Mouse (Mus musculus): Measurements from ENCODE around the gene Sftpd. TPM values are rescaled to one million over a fixed set of nuclear protein-coding genes. Genes with fewer than 3 reads are reported as not detected.

Gene Sftpd
- polyA plus RNA-seq (2012; fragmentation: generic; extraction: Trizol), result not detected

GRCm38 (mm10) chr14:41185059-41185821, at the start of gene Sftpd:
TSS of gene Sftpd (minus strand) at chr14:41185149.

DNA sequence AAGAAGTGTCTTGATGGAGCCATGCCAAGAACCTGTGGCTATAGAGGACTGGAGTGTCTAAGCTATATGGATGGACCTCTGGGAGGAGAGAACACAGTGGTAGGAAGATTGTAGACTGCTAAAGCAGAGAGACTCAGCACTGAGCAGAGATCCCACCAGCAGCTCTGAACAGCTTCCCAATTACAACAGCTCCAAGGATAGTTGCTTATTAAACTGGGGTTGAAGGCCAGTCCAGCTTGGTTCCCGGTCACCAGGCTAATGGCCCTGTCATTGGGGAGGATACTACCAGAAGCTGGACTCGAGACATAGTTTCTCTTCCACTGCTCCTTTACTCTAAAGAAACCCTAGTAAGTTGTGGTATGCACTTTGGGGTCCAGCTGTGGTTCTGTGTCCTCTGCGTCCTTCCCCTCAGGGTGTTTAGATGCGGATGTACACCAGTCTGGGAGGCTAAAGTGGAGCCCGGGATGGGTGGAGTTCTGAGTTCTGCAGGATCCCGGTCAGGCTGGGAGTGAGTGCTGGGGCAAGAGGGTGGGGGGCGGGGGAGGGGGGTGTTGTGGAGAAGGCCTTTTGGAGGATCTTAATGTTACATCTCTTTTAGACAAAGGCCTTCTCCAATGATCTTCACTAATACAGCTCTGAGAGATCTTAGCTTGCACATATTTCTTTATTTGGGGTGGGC, 33.6 kb downstream of the Sftpd start, which contains the start of gene Mbl1:
TSS of gene Mbl1 (plus strand) at position 239 of the 679 bp plus-strand sequence.

GRCm38 (mm10) chr14:41131540-41131939, 53.4 kb downstream of the Sftpd start, which contains the start of gene Sftpa1:
TSS of gene Sftpa1 (plus strand) at chr14:41131782.

Other genes starting within 250 kb of the Sftpd start
- 10 to 100 TPM; 11.0 to 54.3 TPM for gene Tspan14, start 218.3 kb downstream of the Sftpd start, polyA plus RNA-seq (2012; fragmentation: generic; extraction: Trizol)
- gene Fam213a, start 171.4 kb downstream of the Sftpd start, polyA plus RNA-seq (2012; fragmentation: generic; extraction: Trizol), result 1 to 10 TPM in 1 of 2 experiments, under 1 TPM in 1; 0.57 to 1.6 TPM
- not detected for gene Dydc2, start 115.9 kb downstream of the Sftpd start, polyA plus RNA-seq (2012; fragmentation: generic; extraction: Trizol)
- not detected for gene Dydc1, start 112.2 kb downstream of the Sftpd start, polyA plus RNA-seq (2012; fragmentation: generic; extraction: Trizol)
- gene Mat1a, start 80.1 kb downstream of the Sftpd start, polyA plus RNA-seq (2012; fragmentation: generic; extraction: Trizol), result not detected
- gene Sftpa1, start 53.4 kb downstream of the Sftpd start, polyA plus RNA-seq (2012; fragmentation: generic; extraction: Trizol), result not detected
- not detected for gene Mbl1, start 33.7 kb downstream of the Sftpd start, polyA plus RNA-seq (2012; fragmentation: generic; extraction: Trizol)
- gene Gm2832, start 93.7 kb upstream of the Sftpd start, polyA plus RNA-seq (2012; fragmentation: generic; extraction: Trizol), result not detected
- not detected for gene Gm5798, start 163.5 kb upstream of the Sftpd start, polyA plus RNA-seq (2012; fragmentation: generic; extraction: Trizol)
- not detected for gene Gm7945, start 201.2 kb upstream of the Sftpd start, polyA plus RNA-seq (2012; fragmentation: generic; extraction: Trizol)
- gene Gm6482, start 223.1 kb upstream of the Sftpd start, polyA plus RNA-seq (2012; fragmentation: generic; extraction: Trizol), result not detected

Data from C3H10T1/2 (cell line).